Mouse (Mus musculus) limb, embryonic 14.5 days (tissue): ENCODE data around the gene Asns. TPM values are rescaled to one million over a fixed set of nuclear protein-coding genes. Genes with fewer than 3 reads are reported as not detected.

Experiments
- ATAC-seq: fragments of 200-750 bp; cut with Nextera tagmentation; 2 replicates; pipeline ENCODE4 v1.8.0; 2017; ENCODE audit warnings: low read depth, moderate number of reproducible peaks, moderate TSS enrichment; ENCODE audit not compliant: low FRiP score
- DNase-seq: peaks from one replicate; pipeline ENCODE4 v3.0.0-alpha.2; 2015; ENCODE audit warnings: low spot score
- H3K27ac ChIP-seq: fragments of 300-500 bp; sonication (generic); replicated peaks from 2 replicates; pipeline ENCODE4 v1.5.1; 2014; ENCODE audit warnings: low read depth, mild to moderate bottlenecking, low read length, moderate library complexity, mixed read lengths
- H3K27me3 ChIP-seq: fragments of 300-500 bp; sonication (generic); 2 replicates; pipeline ENCODE4 v1.6.1; 2014; ENCODE audit warnings: low read length, mixed read lengths; ENCODE audit not compliant: control insufficient read depth, insufficient read depth
- H3K36me3 ChIP-seq: fragments of 300-500 bp; sonication (generic); 2 replicates; pipeline ENCODE4 v1.6.1; 2014; ENCODE audit warnings: mild to moderate bottlenecking, low read length, moderate library complexity, mixed read lengths; ENCODE audit not compliant: control insufficient read depth, insufficient read depth
- H3K4me1 ChIP-seq: fragments of 300-500 bp; sonication (generic); 2 replicates; pipeline ENCODE4 v1.6.1; 2014; ENCODE audit warnings: antibody characterized with exemption, low read length, mixed read lengths; ENCODE audit not compliant: control insufficient read depth, insufficient read depth
- H3K4me2 ChIP-seq: fragments of 300-500 bp; sonication (generic); replicated peaks from 2 replicates; pipeline ENCODE4 v1.6.1; 2014; ENCODE audit warnings: low read depth, mild to moderate bottlenecking, low read length, moderate library complexity; ENCODE audit not compliant: severe bottlenecking
- H3K4me3 ChIP-seq: fragments of 300-500 bp; sonication (generic); replicated peaks from 2 replicates; pipeline ENCODE4 v1.5.1; 2014; ENCODE audit warnings: low read length
- H3K9ac ChIP-seq: fragments of 300-500 bp; sonication (generic); 2 replicates; pipeline ENCODE4 v1.6.1; 2014; ENCODE audit warnings: mild to moderate bottlenecking, low read depth, low read length, moderate library complexity; ENCODE audit not compliant: severe bottlenecking
- H3K9me3 ChIP-seq: fragments of 300-500 bp; sonication (generic); 2 replicates; pipeline ENCODE4 v1.6.1; 2016; ENCODE audit warnings: low read length; ENCODE audit not compliant: control insufficient read depth
- POLR2A ChIP-seq: fragments of 200-500 bp; IDR thresholded peaks from 2 replicates; pipeline ENCODE4 v1.8.0; 2012; ENCODE audit warnings: inconsistent platforms, mild to moderate bottlenecking, moderate library complexity, borderline replicate concordance; ENCODE audit not compliant: insufficient read depth, insufficient read length; ENCODE audit errors: extremely low read depth
- WGBS: fragments of 180-500 bp; shearing (Covaris S2); extraction: QIAGEN DNeasy Blood & Tissue Kit; methylation state at CpG from one replicate; pipeline ENCODE4 v1.1.7; 2014; 5-methylcytosine and 5-hydroxymethylcytosine counted together
- polyA plus RNA-seq, 2 experiments: library from polyadenylated mRNA; depleted of rRNA in 1 of 2; stranded (reverse) in 1 of 2; unstranded in 1 of 2; fragments of >200 nt; fragmentation: Nextera tagmentation in 1 of 2; extraction: Ambion mirVana in 1 of 2; gene quantifications; 2 replicates each; pipeline versions ENCODE4 v1.2.1 to v1.2.3; 2012 to 2014

Gene Asns
- polyA plus RNA-seq, 2 experiments: 25.2 to 56.0 TPM

DNA sequence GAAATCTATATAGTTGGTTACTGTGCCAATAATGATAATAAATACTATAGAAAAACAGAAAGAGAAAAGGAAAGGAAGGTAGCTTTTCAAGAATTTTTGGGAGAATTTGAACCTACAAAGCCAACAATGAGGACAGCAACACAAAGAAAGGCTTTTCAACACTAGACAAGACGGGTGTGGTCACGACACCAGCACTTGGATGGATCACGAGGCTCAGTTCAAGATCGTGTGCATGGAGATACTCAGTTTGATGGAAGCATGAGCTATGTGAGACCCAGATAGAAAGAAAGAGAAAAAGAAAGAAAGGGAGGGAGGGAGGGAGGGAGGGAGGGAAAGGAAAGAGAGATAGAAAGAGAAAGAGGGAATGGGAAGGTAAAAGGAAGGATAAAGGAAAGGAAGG, 2.8 kb upstream of the Asns start:
- no peaks in the 10 kb centered on the region for H3K36me3 ChIP-seq
- H3K27ac ChIP-seq: no peak overlapping the region
- no peaks in the 10 kb centered on the region for H3K27me3 ChIP-seq
- H3K4me1 ChIP-seq: peaks cover 2% of the 10 kb centered on the region; the same call in 1 of the 2 replicates
- no peak for ATAC-seq
- no peak overlapping the region for H3K4me3 ChIP-seq
- no peak for TF ChIP-seq POLR2A
- WGBS: 85% methylated on average over 4 of the region's 4 CpGs
- no peak for DNase-seq
- no peak overlapping the region for H3K9ac ChIP-seq
- H3K4me2 ChIP-seq: no peak overlapping the region
- no peaks in the 10 kb centered on the region for H3K9me3 ChIP-seq

DNA sequence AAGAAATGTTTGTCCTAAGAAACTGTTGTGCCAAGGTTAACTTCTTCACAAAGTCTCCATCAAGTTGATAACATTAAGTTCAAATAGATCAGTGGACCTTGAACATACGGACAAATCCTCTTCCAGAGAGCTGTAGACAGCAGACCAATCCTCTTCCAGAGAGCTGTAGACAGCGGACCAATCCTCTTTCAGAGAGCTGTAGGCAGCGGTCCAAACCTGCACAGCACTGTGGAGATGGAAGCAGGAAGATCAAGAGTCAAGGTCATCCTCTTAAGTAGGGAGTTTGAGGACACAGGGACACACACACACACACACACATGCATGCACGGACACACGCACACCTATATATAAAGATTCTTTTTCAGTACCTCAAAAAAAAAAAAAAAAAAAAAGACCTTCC, 612 bp upstream of the Asns start:
- H3K27ac ChIP-seq: no peak overlapping the region
- peaks cover 2% of the 10 kb centered on the region; the same call in 1 of the 2 replicates for H3K4me1 ChIP-seq
- H3K36me3 ChIP-seq: no peaks in the 10 kb centered on the region
- no peak for TF ChIP-seq POLR2A
- no peaks in the 10 kb centered on the region for H3K27me3 ChIP-seq
- H3K9me3 ChIP-seq: no peaks in the 10 kb centered on the region
- ATAC-seq (no peak), DNase-seq (no peak)
- 69% methylated on average over 5 of the region's 5 CpGs for WGBS
- H3K9ac ChIP-seq: no peak overlapping the region
- 0 out of 2 replicates have a peak overlapping the region, but pooled peaks have one; percentile 92 for H3K4me2 ChIP-seq
- no peak overlapping the region for H3K4me3 ChIP-seq

DNA sequence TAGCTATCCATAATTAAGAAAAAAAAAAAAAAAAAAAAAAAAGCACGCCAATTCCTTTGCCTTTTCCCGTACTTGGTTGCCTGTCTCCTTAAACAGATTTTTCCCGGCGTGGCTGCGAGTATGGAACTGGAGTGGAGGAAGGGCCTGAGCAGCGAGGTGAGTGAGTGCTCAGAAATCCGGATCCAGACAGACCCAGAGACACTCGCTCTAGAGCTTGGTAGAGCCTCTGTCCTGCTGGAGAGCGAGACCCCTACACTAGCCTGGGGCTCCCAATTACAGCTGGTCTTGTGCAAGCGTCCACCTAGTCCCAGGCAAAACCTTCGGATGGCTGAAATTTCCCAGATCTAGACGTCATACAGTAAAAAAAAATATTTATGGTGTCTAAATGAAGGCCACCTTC, 603 bp downstream of the Asns start:
- Histone ChIP-seq H3K4me2 (peak overlapping the region; percentile 92), H3K27ac (0 out of 2 replicates have a peak overlapping the region, but pooled peaks have one; percentile 26), H3K4me1 (peaks cover 2% of the 10 kb centered on the region; the same call in 1 of the 2 replicates), H3K9ac (peak overlapping the region; percentile 70), H3K4me3 (peak overlapping the region; percentile 72), H3K9me3 (no peaks in the 10 kb centered on the region), H3K27me3 (no peaks in the 10 kb centered on the region), H3K36me3 (no peaks in the 10 kb centered on the region)
- 1% methylated on average over 12 of the region's 12 CpGs for WGBS
- DNase-seq (peak; percentile 56), ATAC-seq (peak; percentile 38)
- no peak for TF ChIP-seq POLR2A

DNA sequence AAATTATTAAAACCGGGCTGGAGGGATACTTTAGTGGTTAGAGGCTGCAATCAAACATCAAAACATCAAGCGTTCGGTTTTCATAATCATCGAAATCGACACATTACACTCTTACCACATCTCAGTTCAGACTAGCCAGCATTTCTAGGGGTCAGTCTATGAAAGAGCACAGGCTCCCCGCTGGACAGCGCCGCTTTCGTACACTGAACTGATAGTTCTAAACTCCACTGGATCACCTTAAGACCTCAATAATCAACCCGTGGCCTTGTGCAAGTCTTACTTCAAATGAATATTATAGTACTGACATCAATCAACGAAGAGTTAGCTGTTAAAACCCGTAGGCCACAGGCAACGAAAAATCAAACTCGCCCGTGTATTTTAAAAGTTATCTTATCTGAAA, 1.0 kb downstream of the Asns start:
- H3K9ac ChIP-seq: peak overlapping the region; percentile 70; the same call in 1 of the 2 replicates
- H3K4me3 ChIP-seq: peak overlapping the region; percentile 72

DNA sequence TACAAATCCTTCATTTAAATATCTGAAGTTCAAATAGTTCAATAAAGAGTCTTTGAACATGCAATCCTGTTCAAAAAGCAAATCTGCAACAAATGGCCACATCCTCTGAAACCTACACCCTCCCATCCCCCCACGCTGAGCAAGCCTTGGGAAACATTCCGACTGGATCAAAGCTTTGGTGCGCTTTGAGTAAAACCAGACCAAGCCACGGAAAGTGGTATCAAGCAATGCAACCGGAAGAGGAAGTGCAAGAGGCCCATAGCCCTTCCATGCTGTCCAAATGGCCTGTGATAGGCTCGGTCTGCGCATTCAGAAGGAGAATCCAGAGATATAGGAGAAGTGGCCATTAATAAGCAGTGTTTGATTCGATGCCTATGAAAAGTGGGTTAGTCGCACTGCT, 2.6 kb downstream of the Asns start:
- Histone ChIP-seq H3K27ac (no peak overlapping the region), H3K9ac (no peak overlapping the region), H3K4me3 (no peak overlapping the region), H3K9me3 (no peaks in the 10 kb centered on the region), H3K4me1 (peaks cover 2% of the 10 kb centered on the region; the same call in 1 of the 2 replicates), H3K27me3 (no peaks in the 10 kb centered on the region), H3K36me3 (no peaks in the 10 kb centered on the region), H3K4me2 (no peak overlapping the region)
- no peak for DNase-seq
- WGBS: 56% methylated on average over 9 of the region's 9 CpGs
- no peak for TF ChIP-seq POLR2A
- no peak for ATAC-seq

More for the DNA sequence above, 1.0 kb downstream of the Asns start:
- no peaks in the 10 kb centered on the region for H3K9me3 ChIP-seq
- DNase-seq (no peak), ATAC-seq (no peak)
- no peak for TF ChIP-seq POLR2A
- H3K27ac ChIP-seq: no peak overlapping the region
- 27% methylated on average over 15 of the region's 15 CpGs for WGBS
- no peaks in the 10 kb centered on the region for H3K27me3 ChIP-seq
- peak overlapping the region; percentile 92 for H3K4me2 ChIP-seq
- H3K4me1 ChIP-seq: peaks cover 2% of the 10 kb centered on the region; the same call in 1 of the 2 replicates
- H3K36me3 ChIP-seq: no peaks in the 10 kb centered on the region
